Mouse (Mus musculus) layer of hippocampus, adult 8-10 months (tissue): ENCODE measurements at regions not wholly inside any gene's neighbourhood (a gene's known extent, or its start where the extent isn't known, plus 50 kb on each side); places are given as distances from the start of the nearest gene placed in this dataset.
A peak's percentile ranks its signal among the peaks of the same experiment; 100 is the strongest.

Experiments used
- DNase-seq, 2 experiments: peaks; one replicate each; pipeline ENCODE4 v3.0.0; 2022; ENCODE audit warnings: low spot score in 2 of 2

- no peak for DNase-seq
These were observed 547.9 kb upstream of the Lrrc6 start for GRCm38 (mm10) chr15:67048621-67049020.

GRCm38 (mm10) chr15:67048148-67048547, 547.4 kb upstream of the Lrrc6 start:
- DNase-seq, result no peak

- DNase-seq, result no peak
These were observed 545.5 kb upstream of the Lrrc6 start for GRCm38 (mm10) chr15:67045920-67046804.

GRCm38 (mm10) chr15:67045329-67045728, 544.6 kb upstream of the Lrrc6 start:
- no peak for DNase-seq

- DNase-seq, result no peak
These were observed 544.1 kb upstream of the Lrrc6 start for GRCm38 (mm10) chr15:67044806-67045205.

GRCm38 (mm10) chr15:67042131-67042530, 541.4 kb upstream of the Lrrc6 start:
- DNase-seq, result no peak

- no peak for DNase-seq
These were observed 539.5 kb upstream of the Lrrc6 start for GRCm38 (mm10) chr15:67040229-67040628.

- DNase-seq, result no peak
These were observed 538.8 kb upstream of the Lrrc6 start for GRCm38 (mm10) chr15:67039421-67039907.

GRCm38 (mm10) chr15:67037647-67038046, 536.9 kb upstream of the Lrrc6 start:
- no peak for DNase-seq

GRCm38 (mm10) chr15:67036341-67036740, 535.6 kb upstream of the Lrrc6 start:
- no peak for DNase-seq

GRCm38 (mm10) chr15:67033936-67034335, 533.2 kb upstream of the Lrrc6 start:
- DNase-seq, result no peak

- DNase-seq, result peak in 1 of 2 experiments; percentile 19
These were observed 531.3 kb upstream of the Lrrc6 start for GRCm38 (mm10) chr15:67031866-67032526.

GRCm38 (mm10) chr15:67030975-67031374, 530.3 kb upstream of the Lrrc6 start:
- no peak for DNase-seq

- DNase-seq, result no peak
These were observed 527.5 kb upstream of the Lrrc6 start for GRCm38 (mm10) chr15:67028161-67028560.

GRCm38 (mm10) chr15:67027751-67028150, 527.0 kb upstream of the Lrrc6 start:
- DNase-seq, result no peak

- DNase-seq, result no peak
These were observed 525.0 kb upstream of the Lrrc6 start for GRCm38 (mm10) chr15:67025746-67026145.

- no peak for DNase-seq
These were observed 523.7 kb upstream of the Lrrc6 start for GRCm38 (mm10) chr15:67024386-67024785.

- no peak for DNase-seq
These were observed 522.4 kb upstream of the Lrrc6 start for GRCm38 (mm10) chr15:67023081-67023480.

GRCm38 (mm10) chr15:67021391-67021790, 520.7 kb upstream of the Lrrc6 start:
- DNase-seq, result no peak

- no peak for DNase-seq
These were observed 519.2 kb upstream of the Lrrc6 start for GRCm38 (mm10) chr15:67019891-67020290.

- DNase-seq, result no peak
These were observed 518.5 kb upstream of the Lrrc6 start for GRCm38 (mm10) chr15:67019194-67019661.
